Mouse (Mus musculus): ENCODE measurements at regions not wholly inside any gene's neighbourhood (a gene's known extent, or its start where the extent isn't known, plus 50 kb on each side); places are given as distances from the start of the nearest gene placed in this dataset.
A peak's percentile ranks its signal among the peaks of the same experiment; 100 is the strongest.
"Not testable (repeated sequence)": the region's sequence is repeated elsewhere in the genome, so short reads cannot be mapped to it uniquely, and the experiment has no call there.

DNA sequence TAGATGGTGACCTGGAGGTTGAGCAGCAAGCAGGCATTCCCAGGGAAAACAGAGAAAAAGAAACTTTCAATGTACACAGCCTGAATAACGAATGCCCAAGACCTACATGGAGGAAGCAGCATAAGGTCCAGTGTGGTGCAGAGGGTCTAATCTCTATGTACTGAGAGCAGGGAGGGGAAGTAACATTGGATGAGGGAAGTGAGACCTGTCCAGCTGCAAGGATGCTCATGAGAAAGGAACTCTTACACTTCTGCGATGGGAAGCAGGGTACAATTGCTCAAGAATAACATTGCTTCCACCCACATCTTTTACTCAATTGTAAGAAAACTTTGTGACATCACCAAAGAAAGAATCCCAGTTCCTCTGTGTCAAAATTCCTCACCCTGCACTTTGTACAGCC, 419.8 kb upstream of the Id2 start:
- no peak for DNase-seq (ENCODE audit: extremely low spot score in 1 of 2, low spot score in 1 of 2)

DNA sequence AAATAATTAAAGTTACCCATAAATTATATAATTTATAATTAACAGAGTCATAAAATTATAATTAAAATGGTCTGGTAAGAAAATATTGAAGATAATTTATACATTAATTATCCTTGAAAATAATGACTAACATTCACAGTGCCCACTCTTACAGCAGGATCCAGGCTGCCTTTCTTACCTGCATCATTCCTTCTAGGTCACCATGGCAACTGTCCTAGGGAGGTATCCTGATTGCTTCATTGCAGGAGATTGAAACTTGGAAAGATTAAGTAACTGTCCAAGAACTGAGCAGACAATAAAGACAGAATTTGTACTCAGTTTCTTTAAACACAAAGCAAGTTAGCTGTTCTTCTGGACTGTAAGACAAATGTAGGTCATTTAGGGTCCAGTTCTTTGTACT, 416.7 kb upstream of the Id2 start:
- DNase-seq (ENCODE audit: extremely low spot score in 1 of 2, low spot score in 1 of 2): no peak

DNA sequence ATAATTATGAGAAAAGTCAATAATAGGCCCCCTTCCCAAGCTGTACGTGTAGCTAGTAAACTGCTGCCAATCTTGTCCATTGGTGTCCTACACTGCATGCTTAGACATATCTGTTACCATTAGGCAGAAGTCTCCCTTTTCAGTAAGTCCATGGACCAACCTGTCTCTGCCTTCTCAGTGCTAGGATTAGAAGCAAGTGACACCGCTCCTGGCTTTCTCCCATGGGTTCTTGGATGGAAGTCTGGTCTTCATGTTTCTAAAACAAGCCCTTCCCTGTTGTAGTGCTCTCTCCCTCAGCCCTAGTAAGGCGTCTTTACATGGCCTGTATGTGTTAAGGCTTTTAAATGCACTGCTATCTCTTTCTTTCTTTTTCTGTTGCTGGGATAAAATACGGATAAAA, 412.7 kb upstream of the Id2 start:
- no peak for DNase-seq (ENCODE audit: extremely low spot score in 1 of 2, low spot score in 1 of 2)

DNA sequence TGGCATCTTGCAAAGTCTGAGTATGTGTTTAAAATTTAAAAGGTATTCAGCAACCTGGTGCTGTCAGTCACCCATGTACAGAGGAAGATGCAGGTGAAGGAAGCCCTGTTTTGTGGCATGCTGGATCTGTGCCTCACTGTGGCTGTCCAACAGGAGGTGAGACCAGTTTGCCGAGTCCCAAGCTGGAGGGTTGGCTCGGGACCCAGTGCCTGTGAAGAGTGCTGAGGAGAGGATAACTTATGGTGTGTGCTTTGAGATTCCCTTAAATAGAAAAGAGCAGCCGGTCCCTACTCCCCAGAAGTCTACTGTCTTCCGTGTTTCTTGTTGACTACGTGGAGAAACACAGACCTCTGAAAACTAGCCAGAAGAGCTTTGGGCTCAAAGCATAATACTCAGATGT, 396.3 kb upstream of the Id2 start:
- no peak for DNase-seq (ENCODE audit: extremely low spot score in 1 of 2, low spot score in 1 of 2)

DNA sequence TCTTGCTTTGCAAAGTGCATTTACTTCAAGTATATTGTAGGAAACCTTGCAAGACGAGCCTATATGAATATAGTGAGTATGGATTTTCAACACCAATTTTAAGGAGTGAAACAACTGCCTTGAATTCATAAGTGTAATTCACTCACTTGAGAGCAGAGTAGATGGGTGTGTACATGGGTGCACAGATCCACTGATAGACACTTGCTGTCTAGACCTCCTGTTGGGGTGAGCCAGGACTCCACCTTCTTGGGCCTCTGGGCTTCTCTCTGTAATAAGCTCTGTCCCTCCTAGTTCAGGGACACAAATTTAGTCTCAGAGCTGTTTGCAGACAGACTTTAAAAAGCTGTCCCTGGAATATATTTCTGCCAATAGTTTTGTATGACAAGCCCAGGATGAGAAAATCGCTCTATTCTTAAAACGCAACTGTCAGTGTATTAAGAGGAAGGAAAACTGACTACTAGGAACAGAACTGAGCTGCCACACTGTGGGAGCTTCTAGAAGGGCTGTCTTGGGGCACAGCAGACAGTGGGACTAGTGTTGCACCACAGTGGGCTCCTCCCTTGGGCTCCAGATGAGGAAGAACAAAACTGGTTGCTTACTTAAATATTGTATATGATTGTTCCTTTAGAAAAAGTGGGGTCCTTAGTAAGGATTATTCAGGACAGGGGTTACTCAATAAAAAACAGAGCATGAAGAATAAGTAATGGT, 395.7 kb upstream of the Id2 start:
- DNase-seq (ENCODE audit: extremely low spot score in 1 of 2, low spot score in 1 of 2): no peak

DNA sequence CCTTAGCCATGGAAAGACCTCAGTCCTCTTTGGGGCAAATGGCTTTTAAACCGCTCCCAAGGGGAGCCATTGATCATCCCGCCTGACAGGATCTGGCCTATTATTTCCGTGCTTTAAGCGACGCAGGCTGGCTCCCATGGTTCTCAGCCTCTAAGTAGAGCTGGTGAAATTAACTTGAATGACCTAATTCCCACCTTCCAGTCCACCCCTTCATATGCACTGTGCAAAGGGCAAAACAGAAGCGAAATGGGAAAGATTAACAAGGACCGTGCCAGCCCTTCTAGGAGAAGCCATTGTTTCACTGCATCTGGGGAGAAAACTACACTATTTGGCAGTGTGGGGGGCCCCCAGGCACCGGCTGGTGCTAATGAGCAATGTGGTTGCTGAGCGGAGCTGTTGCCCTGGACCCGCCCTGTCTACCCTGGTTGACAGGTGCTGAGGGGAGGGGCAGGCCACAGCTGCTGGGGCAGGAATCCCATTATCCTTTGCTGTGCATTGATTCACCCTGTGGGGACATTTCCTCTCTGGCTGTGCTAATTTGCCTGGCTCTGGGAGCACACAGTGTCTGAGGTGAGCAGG, 378.3 kb upstream of the Id2 start:
- DNase-seq (ENCODE audit: extremely low spot score in 1 of 2, low spot score in 1 of 2): no peak

DNA sequence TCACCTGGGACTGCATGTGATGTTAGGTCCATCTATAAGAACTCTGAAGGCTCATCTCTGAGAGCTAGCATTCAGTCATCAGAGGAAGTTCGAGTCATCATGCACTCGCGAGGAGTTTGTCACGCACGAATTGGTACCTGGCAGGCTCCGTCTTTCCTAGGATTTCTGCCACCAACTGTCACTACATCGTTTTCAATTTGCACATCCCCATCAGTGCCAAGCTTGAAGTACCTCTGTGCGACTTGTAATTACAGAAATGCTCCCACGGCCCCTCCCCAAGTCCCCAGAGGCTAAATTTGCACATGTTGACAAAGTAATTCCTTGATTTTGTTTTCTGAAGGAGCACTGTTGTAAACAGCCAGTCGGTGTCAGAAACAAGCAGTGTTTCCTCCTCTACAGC, 372.2 kb upstream of the Id2 start:
- DNase-seq (ENCODE audit: extremely low spot score in 1 of 2, low spot score in 1 of 2): no peak

- DNase-seq (ENCODE audit: extremely low spot score in 1 of 2, low spot score in 1 of 2): peak; percentile 61 to 66
Observed at GRCm38 (mm10) chr12:25467789-25468188, 370.8 kb upstream of the Id2 start.

DNA sequence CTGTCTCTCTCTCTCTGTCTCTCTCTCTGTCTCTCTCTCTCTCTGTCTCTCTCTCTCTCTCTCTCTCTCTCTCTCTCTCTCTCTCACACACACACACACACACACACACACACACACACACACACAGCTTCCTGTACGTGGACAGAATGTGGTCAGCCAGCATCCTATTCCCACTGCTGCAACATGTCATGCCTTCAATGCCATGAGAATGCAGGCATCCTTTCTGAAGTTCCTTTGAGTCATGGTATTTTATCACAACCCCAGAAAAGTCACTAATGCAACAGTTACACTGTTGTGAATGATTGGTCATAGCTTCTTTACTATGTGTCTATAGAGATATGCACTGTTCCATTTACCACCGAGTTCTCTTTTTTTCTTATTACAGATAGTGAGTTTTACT, 365.8 kb upstream of the Id2 start:
- not testable (repeated sequence) for DNase-seq (ENCODE audit: extremely low spot score in 1 of 2, low spot score in 1 of 2)

DNA sequence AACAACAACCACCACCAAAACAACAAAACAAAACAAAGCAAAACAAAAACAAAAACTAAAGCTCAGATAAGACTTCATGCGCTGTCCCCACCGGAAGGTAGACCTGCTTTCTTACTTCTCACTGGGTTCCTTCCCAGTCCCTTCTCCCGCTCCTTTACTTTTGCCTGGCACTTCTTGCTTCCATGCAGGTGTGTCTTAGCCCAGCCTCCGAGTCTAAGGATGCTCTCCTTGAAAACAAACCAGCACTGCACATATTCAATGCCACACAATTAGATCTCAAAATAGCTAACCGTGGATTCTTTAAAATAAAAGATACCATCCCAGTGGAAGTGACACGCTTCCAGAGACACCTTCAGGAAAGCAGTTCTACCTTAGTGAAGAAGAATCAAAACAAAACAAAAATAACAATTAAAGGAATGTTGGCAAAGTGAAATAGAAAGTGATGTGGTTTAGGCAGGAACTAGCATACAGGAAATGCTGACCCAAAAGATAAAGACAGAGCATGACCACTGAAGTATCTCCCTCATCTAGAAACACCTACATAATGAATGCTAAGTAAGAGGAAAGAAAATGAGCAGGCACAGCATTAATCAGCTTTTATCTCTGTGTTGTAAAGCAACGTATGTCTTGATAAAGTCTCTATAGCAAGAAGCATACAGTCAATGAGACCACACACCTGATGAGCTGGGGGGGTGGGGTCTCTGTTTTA, 358.5 kb upstream of the Id2 start:
- DNase-seq (ENCODE audit: extremely low spot score in 1 of 2, low spot score in 1 of 2): no peak

DNA sequence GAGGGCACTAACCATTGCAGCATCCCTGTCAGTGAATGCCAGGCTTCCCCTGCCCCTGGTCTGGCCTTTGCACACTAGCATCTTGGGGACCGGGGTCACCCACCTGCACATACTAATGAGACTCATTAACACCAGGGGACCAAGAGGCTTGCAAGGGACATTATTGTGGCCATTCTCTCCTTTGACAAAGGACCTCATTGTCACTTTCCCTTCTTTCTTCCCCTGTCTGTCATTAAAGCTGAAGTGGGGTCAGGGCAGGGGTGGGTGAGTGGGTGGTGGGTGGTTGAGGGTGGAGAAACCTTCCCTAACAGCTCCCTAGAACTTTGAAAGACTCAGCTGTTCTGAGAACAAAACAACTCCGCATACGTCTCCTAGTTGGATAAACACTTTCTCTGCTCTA, 356.4 kb upstream of the Id2 start:
- DNase-seq (ENCODE audit: extremely low spot score in 1 of 2, low spot score in 1 of 2): no peak

- no peak for DNase-seq (ENCODE audit: extremely low spot score in 1 of 2, low spot score in 1 of 2)
Observed at GRCm38 (mm10) chr12:25451156-25451555, 354.2 kb upstream of the Id2 start.

- no peak for DNase-seq (ENCODE audit: extremely low spot score in 1 of 2, low spot score in 1 of 2)
Observed at GRCm38 (mm10) chr12:25444355-25444754, 347.4 kb upstream of the Id2 start.

DNA sequence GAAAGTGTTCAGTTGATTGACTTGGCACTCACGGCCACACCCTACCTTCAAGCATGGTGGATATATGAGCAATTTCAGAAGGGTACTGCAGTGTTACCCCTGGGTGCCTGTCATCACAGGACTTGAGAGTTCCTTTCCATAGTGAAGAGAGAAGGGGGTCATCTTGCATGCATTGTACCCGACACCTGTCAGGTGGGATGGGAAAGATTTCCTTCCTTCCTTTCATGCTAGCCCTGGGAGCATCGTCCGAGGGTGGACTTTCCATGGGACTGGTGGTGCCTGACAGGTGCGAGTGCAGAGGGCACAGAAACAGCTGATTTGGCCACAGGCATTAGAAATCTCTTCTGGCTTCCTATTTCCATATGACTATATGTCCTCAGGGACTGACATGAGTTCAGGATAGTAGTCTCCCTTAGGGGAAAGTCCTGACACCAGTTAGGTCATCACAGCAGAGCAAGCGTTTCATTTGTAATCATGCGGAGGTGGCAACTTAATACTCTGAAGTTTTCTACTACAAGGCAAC, 342.1 kb upstream of the Id2 start:
- DNase-seq (ENCODE audit: extremely low spot score in 1 of 2, low spot score in 1 of 2): no peak

DNA sequence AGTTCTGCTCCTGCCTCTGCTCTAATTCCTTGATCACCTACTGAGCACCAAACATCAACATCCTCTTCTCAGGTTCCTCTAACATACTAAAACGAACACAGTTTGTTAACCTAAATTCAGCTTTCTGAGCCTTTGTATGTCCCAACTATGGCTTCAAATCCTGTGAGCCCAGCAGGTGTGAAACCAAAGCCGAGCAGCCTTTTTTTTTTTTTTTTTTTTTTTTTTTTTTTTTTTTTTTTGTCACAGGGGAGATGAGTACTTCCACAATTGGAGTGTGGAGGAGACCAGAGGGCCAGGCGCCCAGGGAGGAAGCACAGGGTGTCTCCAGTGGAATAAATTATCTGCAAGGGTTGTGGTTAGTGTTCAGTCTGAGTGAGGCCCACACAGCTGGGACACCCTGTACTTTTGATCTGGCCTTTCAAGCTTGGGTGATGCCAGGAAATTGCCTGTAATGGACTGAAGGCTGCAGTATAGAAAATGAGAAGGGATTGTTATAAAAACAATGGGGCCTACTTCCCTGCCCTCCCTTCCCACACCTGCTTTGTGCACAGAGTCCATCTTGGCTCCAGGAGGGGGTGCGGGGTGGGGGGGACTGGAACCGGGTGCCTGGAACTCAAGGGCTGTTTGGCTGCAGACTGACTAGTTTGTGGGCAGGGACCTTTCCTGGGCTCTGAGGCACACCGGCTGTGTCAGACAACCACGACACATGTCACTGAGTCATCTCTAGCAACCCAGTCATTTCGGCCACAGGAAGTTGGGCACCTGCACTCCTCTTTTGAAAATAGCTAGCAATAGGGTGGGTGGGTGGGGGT, 341.5 kb upstream of the Id2 start:
- no peak for DNase-seq (ENCODE audit: extremely low spot score in 1 of 2, low spot score in 1 of 2)

GRCm38 (mm10) chr12:25437556-25437955, 340.6 kb upstream of the Id2 start:
- no peak for DNase-seq (ENCODE audit: extremely low spot score in 1 of 2, low spot score in 1 of 2)

GRCm38 (mm10) chr12:25436220-25436911, 339.4 kb upstream of the Id2 start:
- no peak for DNase-seq (ENCODE audit: extremely low spot score in 1 of 2, low spot score in 1 of 2)

DNA sequence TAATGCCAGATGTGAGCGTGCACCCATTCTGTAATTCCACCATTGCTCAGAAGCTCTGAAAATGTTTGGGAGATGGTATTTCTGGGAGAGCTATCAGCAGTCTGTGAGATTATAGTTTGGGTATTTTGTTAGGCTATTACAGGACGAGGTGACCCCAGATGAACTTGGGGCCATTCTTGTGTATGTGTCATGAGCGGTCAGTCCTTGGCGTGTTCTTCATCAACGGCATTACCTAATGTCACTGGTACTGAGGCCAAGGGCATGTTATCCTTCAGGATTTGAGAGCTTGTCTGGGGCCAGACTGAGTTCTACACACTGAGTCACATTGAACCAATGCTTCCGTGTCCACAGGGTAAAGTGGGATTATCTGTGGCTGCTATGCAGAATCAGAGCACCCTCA, 335.9 kb upstream of the Id2 start:
- DNase-seq (ENCODE audit: extremely low spot score in 1 of 2, low spot score in 1 of 2): no peak

GRCm38 (mm10) chr12:25430911-25431310, 334.0 kb upstream of the Id2 start:
- DNase-seq (ENCODE audit: extremely low spot score in 1 of 2, low spot score in 1 of 2): no peak

DNA sequence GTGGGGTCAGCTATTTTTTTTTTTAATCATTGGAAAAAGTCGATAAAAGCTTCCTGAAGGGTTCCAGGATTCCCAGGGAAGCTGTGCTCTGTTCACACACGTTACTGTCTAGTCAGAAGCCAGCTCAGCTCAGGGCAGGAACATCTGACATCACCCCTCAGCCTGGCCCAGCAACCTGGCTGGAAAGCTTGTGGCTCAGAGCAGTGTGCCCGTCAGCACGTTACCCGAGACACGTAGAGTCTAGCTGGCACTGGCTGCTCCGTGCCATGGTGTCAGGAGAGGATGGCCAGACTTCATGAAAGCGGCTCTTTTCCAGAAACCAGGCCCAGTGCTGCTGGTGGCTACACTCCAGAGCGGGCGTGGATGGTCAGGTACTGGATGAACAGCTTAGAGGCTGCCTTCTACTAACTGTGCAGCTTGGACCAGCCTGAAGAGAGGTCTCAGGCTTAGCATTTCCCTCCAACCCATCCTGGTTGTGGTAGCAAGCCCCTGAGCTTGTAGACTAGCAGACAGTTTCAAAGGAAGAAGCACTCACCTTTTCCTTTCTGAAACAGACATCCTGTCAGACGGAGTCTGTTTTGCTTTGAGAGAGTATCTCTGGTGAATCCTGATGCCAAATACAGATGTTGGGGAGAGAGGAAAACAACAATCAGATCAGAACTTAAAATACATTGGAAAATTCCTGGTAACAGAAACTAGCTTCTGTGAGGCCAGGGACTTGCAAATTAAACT, 331.1 kb upstream of the Id2 start:
- no peak for DNase-seq (ENCODE audit: extremely low spot score in 1 of 2, low spot score in 1 of 2)
